Mouse (Mus musculus): ENCODE results near the gene Slc34a2. TPM values are rescaled to one million over a fixed set of nuclear protein-coding genes. Genes with fewer than 3 reads are reported as not detected.

Slc34a2 gene
- polyA plus RNA-seq, 1 experiment from 2014 or later = not detected

Other genes with a start within 250 kb of the Slc34a2 start
- 142 and 152 TPM in 2 replicates for gene Anapc4, start 204.1 kb upstream of the Slc34a2 start, polyA plus RNA-seq (2014; fragmentation: Nextera tagmentation; extraction: Ambion mirVana)
- gene Sel1l3, start 175.8 kb downstream of the Slc34a2 start, polyA plus RNA-seq (2014; fragmentation: Nextera tagmentation; extraction: Ambion mirVana) = 2.1 TPM in 2 replicates
- gene Smim20, start 229.0 kb downstream of the Slc34a2 start, polyA plus RNA-seq (2014; fragmentation: Nextera tagmentation; extraction: Ambion mirVana) = 55.3 and 57.9 TPM in 2 replicates

Measured in embryonic facial prominence, embryonic 11.5 days (tissue).